Mouse (Mus musculus): ENCODE results near the gene Kbtbd13. TPM values are rescaled to one million over a fixed set of nuclear protein-coding genes. Genes with fewer than 3 reads are reported as not detected.

The Kbtbd13 gene
- 0.52 and 0.70 TPM in 2 replicates for polyA plus RNA-seq (2014; fragmentation: Nextera tagmentation; extraction: Ambion mirVana)

GRCm38 (mm10) chr9:65391613-65391964 lies at the start of gene Kbtbd13:
Gene Kbtbd13 (minus strand): TSS chr9:65391652.
- 0 out of 2 replicates have a peak, but pooled peaks cover 3% of the 10 kb centered on the region for H3K4me1 ChIP-seq (replicated peaks; ENCODE audit: control insufficient read depth, insufficient read depth, low read length)
- WGBS: 44% methylated on average over 8 of the region's 8 CpGs
- H3K4me3 ChIP-seq (replicated peaks; ENCODE audit: low read length): peak within 1 kb of the TSS; percentile 38
- no peaks in the 10 kb centered on the region for H3K9me3 ChIP-seq (ENCODE audit: control insufficient read depth, low read length)
- peak within 1 kb of the TSS; percentile 57 for H3K4me2 ChIP-seq (replicated peaks)
- peaks cover 32% of the 10 kb centered on the region for H3K27me3 ChIP-seq (ENCODE audit: control insufficient read depth, insufficient read depth, low read length)
- H3K9ac ChIP-seq: peak within 1 kb of the TSS; percentile 47
- H3K27ac ChIP-seq: no peak within 1 kb of the TSS
- ATAC-seq (ENCODE audit: low FRiP score) (no peak), DNase-seq (ENCODE audit: low spot score) (no peak)
- no peaks in the 10 kb centered on the region for H3K36me3 ChIP-seq (replicated peaks; ENCODE audit: control insufficient read depth, insufficient read depth)

DNA sequence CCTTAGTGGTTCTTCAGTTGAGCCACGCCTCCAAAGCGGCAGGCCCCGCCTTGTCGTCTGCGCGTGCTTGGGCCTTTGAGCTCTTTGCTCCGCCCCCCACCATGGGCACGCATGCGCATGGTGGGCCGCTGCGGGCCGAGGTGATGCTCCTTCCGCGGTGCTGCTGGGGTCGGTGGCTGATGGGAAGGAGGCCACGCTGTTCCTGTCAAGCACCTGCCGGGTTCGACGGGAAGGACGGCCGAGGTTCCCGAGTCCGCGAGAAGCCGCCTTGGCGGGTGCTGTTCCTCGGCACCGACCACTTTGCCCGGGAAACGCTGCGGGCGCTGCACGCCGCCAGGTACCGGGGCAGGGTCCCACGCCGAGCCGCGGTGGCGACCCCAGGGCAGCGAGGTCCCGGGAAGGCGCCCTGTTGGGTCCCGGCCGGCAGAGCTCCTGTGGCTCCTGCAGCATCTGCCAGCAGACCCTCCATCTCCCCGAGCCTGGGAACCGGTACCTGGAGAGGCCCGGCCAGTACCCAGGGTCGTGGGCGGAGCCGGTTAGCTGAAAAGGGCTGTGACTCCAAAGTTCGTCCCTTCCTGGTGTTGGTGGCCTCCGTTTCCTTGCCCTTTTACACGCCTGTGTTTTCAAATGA lies 44.3 kb upstream of the Kbtbd13 start, which contains the start of gene Mtfmt:
Mtfmt (plus strand) TSS at position 112 of the 631 bp plus-strand sequence.
- under 1% methylated on average over 54 of the region's 54 CpGs for WGBS

GRCm38 (mm10) chr9:65435211-65435610 lies 43.8 kb upstream of the Kbtbd13 start:
- Histone ChIP-seq H3K4me2 (replicated peaks) (0 out of 2 replicates have a peak overlapping the region, but pooled peaks have one; percentile 52), H3K4me1 (replicated peaks; ENCODE audit: control insufficient read depth, insufficient read depth, low read length) (peaks cover 6% of the 10 kb centered on the region), H3K9me3 (ENCODE audit: control insufficient read depth, low read length) (no peaks in the 10 kb centered on the region), H3K9ac (no peak overlapping the region), H3K27me3 (ENCODE audit: control insufficient read depth, insufficient read depth, low read length) (no peaks in the 10 kb centered on the region), H3K27ac (no peak overlapping the region), H3K4me3 (replicated peaks; ENCODE audit: low read length) (peak overlapping the region; percentile 91; the same call in 1 of the 2 replicates), H3K36me3 (replicated peaks; ENCODE audit: control insufficient read depth, insufficient read depth) (peaks cover 11% of the 10 kb centered on the region)
- whole genome bisulfite sequencing: 76% methylated on average over 4 of the region's 4 CpGs
- DNase-seq (ENCODE audit: low spot score) (no peak), ATAC-seq (ENCODE audit: low FRiP score) (0 out of 2 replicates have a peak, but pooled peaks have one; percentile 12)

More for the DNA sequence above, 44.3 kb upstream of the Kbtbd13 start, which contains the start of gene Mtfmt:
- Histone ChIP-seq H3K27ac (peak within 1 kb of the TSS; percentile 43; the same call in 1 of the 2 replicates), H3K4me2 (replicated peaks) (peak within 1 kb of the TSS; percentile 52), H3K9me3 (ENCODE audit: control insufficient read depth, low read length) (no peaks in the 10 kb centered on the region), H3K9ac (peak within 1 kb of the TSS; percentile 89), H3K4me3 (replicated peaks; ENCODE audit: low read length) (peak within 1 kb of the TSS; percentile 91), H3K4me1 (replicated peaks; ENCODE audit: control insufficient read depth, insufficient read depth, low read length) (peaks cover 6% of the 10 kb centered on the region), H3K36me3 (replicated peaks; ENCODE audit: control insufficient read depth, insufficient read depth) (peaks cover 17% of the 10 kb centered on the region), H3K27me3 (ENCODE audit: control insufficient read depth, insufficient read depth, low read length) (no peaks in the 10 kb centered on the region)
- peak; percentile 95 for DNase-seq (ENCODE audit: low spot score)
- peak; percentile 91 for ATAC-seq (ENCODE audit: low FRiP score)

GRCm38 (mm10) chr9:65434140-65434539 lies 42.7 kb upstream of the Kbtbd13 start:
- ATAC-seq (ENCODE audit: low FRiP score) (no peak), DNase-seq (ENCODE audit: low spot score) (no peak)
- 62% methylated on average over 5 of the region's 5 CpGs for WGBS
- H3K27ac ChIP-seq: no peak overlapping the region
- H3K9ac ChIP-seq: no peak overlapping the region
- peaks cover 6% of the 10 kb centered on the region for H3K4me1 ChIP-seq (replicated peaks; ENCODE audit: control insufficient read depth, insufficient read depth, low read length)
- no peak overlapping the region for H3K4me2 ChIP-seq (replicated peaks)
- H3K36me3 ChIP-seq (replicated peaks; ENCODE audit: control insufficient read depth, insufficient read depth): peaks cover 3% of the 10 kb centered on the region
- no peaks in the 10 kb centered on the region for H3K9me3 ChIP-seq (ENCODE audit: control insufficient read depth, low read length)
- no peaks in the 10 kb centered on the region for H3K27me3 ChIP-seq (ENCODE audit: control insufficient read depth, insufficient read depth, low read length)
- H3K4me3 ChIP-seq (replicated peaks; ENCODE audit: low read length): no peak overlapping the region

DNA sequence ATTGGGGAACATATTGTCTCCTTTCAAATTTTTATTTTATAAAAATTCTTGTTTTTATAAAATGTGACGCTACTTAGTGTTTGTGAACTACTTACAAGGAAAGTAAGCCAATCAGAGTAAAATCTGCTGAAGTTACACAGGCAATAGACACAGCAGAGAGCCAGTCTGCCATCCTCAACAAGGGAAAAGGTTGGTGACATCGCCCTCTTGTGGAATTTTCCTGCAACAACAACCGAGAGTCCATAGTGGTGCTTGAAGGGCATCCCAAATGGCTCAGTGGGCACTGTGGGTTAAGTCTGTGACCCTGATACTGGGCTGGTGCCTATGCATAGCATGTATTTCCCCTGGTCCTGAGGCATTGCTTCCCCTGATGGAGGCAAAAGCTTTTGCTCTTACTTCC lies 40.8 kb upstream of the Kbtbd13 start:
- H3K4me1 ChIP-seq (replicated peaks; ENCODE audit: control insufficient read depth, insufficient read depth, low read length): peaks cover 6% of the 10 kb centered on the region
- no peak overlapping the region for H3K4me3 ChIP-seq (replicated peaks; ENCODE audit: low read length)
- DNase-seq (ENCODE audit: low spot score): peak; percentile 92
- no peak for ATAC-seq (ENCODE audit: low FRiP score)
- H3K36me3 ChIP-seq (replicated peaks; ENCODE audit: control insufficient read depth, insufficient read depth): no peaks in the 10 kb centered on the region
- WGBS: 2% methylated on average over 3 of the region's 3 CpGs
- no peak overlapping the region for H3K9ac ChIP-seq
- H3K9me3 ChIP-seq (ENCODE audit: control insufficient read depth, low read length): no peaks in the 10 kb centered on the region
- H3K27me3 ChIP-seq (ENCODE audit: control insufficient read depth, insufficient read depth, low read length): no peaks in the 10 kb centered on the region
- no peak overlapping the region for H3K4me2 ChIP-seq (replicated peaks)
- H3K27ac ChIP-seq: no peak overlapping the region

DNA sequence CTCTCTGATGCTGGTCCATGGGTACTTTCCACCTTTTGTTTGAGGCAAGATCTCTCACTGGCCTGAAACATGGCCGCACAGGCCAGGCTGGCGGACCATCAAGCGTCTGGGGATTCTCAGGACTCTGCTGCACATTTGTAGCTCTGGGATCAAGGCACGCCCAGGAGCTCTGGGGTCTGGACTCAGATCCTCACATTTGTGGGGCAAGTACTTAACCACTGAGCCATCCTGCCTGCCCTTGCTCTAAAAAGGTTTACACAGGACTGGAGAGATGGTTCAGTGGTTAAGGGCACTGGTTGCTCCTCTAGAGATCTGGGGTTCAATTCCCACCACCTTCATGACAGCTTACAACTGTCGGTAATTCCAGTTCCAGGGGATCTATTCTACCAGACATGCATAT lies 39.5 kb upstream of the Kbtbd13 start:
- Histone ChIP-seq H3K9ac (no peak overlapping the region), H3K27ac (no peak overlapping the region), H3K9me3 (ENCODE audit: control insufficient read depth, low read length) (no peaks in the 10 kb centered on the region), H3K4me3 (replicated peaks; ENCODE audit: low read length) (no peak overlapping the region), H3K4me1 (replicated peaks; ENCODE audit: control insufficient read depth, insufficient read depth, low read length) (no peaks in the 10 kb centered on the region), H3K27me3 (ENCODE audit: control insufficient read depth, insufficient read depth, low read length) (no peaks in the 10 kb centered on the region), H3K4me2 (replicated peaks) (no peak overlapping the region), H3K36me3 (replicated peaks; ENCODE audit: control insufficient read depth, insufficient read depth) (no peaks in the 10 kb centered on the region)
- ATAC-seq (ENCODE audit: low FRiP score): no peak
- 90% methylated on average over 5 of the region's 5 CpGs for WGBS
- no peak for DNase-seq (ENCODE audit: low spot score)

DNA sequence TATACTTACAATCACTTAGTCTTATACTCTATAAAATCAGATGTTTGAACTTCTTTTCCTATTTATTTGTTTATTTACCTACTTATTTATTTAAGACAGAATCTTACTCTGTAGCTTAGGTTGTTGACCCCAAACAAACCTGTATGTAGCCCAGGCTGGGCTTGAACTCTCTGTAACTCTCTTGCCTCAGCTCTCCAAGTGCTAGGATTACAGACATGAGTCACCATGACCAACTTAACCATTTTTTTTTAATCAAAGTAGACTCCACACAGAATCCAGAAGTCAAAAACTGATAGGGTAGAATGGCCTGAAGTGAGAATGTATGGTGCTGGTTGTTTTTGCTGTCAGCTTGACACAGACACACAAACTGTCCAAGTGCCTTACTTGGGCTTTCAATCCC lies 38.9 kb upstream of the Kbtbd13 start:
- H3K27me3 ChIP-seq (ENCODE audit: control insufficient read depth, insufficient read depth, low read length): no peaks in the 10 kb centered on the region
- H3K4me2 ChIP-seq (replicated peaks): no peak overlapping the region
- DNase-seq (ENCODE audit: low spot score) (no peak), ATAC-seq (ENCODE audit: low FRiP score) (no peak)
- H3K36me3 ChIP-seq (replicated peaks; ENCODE audit: control insufficient read depth, insufficient read depth): no peaks in the 10 kb centered on the region
- H3K9me3 ChIP-seq (ENCODE audit: control insufficient read depth, low read length): no peaks in the 10 kb centered on the region
- no peak overlapping the region for H3K9ac ChIP-seq
- no peaks in the 10 kb centered on the region for H3K4me1 ChIP-seq (replicated peaks; ENCODE audit: control insufficient read depth, insufficient read depth, low read length)
- H3K4me3 ChIP-seq (replicated peaks; ENCODE audit: low read length): no peak overlapping the region
- H3K27ac ChIP-seq: no peak overlapping the region

DNA sequence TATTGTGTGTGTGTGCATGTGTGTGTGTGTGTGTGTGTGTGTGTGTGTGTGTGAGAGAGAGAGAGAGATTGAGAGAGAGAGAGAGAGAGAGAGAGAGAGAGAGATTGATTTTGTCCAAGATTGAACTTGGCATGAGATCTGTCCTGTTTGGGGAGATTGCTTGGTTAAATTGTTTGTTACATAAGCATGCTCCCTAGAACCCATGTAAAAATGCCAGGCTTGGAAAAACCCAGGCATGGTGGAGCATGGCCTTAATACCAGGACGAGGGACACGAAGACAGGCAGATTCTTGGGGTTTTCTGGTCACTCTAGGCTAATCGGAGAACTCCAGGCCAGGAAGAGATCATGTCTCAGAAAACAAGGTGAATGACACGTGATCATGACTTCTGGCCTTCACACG lies 36.6 kb upstream of the Kbtbd13 start:
- no peak overlapping the region for H3K4me3 ChIP-seq (replicated peaks; ENCODE audit: low read length)
- no peak overlapping the region for H3K9ac ChIP-seq

DNA sequence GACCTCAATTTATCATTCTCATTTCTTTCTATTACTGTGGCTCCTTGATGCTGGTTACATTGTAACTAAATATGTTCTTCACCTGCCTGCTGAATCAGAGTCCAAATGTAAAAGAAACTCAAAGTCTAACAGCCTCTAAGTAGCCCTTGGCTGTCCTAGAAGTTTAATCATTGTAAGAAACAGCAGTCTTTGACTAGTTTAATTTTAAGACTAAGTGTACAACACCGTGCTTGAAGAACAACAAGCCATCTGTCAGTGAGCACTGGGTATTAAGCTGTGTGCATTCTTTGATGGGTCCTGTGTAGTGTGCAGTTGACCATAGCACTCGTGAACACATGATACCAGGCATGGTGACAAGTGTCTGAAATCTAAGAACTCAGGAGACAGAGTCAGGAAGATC lies 36.1 kb upstream of the Kbtbd13 start:
- no peak overlapping the region for H3K27ac ChIP-seq
- no peaks in the 10 kb centered on the region for H3K4me1 ChIP-seq (replicated peaks; ENCODE audit: control insufficient read depth, insufficient read depth, low read length)
- no peak overlapping the region for H3K9ac ChIP-seq
- H3K4me3 ChIP-seq (replicated peaks; ENCODE audit: low read length): no peak overlapping the region
- H3K4me2 ChIP-seq (replicated peaks): no peak overlapping the region
- H3K9me3 ChIP-seq (ENCODE audit: control insufficient read depth, low read length): no peaks in the 10 kb centered on the region
- WGBS: 77% methylated on average over 2 of the region's 2 CpGs
- no peaks in the 10 kb centered on the region for H3K27me3 ChIP-seq (ENCODE audit: control insufficient read depth, insufficient read depth, low read length)
- H3K36me3 ChIP-seq (replicated peaks; ENCODE audit: control insufficient read depth, insufficient read depth): no peaks in the 10 kb centered on the region
- DNase-seq (ENCODE audit: low spot score) (no peak), ATAC-seq (ENCODE audit: low FRiP score) (no peak)

More for the DNA sequence above, 36.6 kb upstream of the Kbtbd13 start:
- ATAC-seq (ENCODE audit: low FRiP score) (no peak), DNase-seq (ENCODE audit: low spot score) (no peak)
- no peaks in the 10 kb centered on the region for H3K9me3 ChIP-seq (ENCODE audit: control insufficient read depth, low read length)
- no peaks in the 10 kb centered on the region for H3K4me1 ChIP-seq (replicated peaks; ENCODE audit: control insufficient read depth, insufficient read depth, low read length)
- no peak overlapping the region for H3K4me2 ChIP-seq (replicated peaks)
- no peak overlapping the region for H3K27ac ChIP-seq
- no peaks in the 10 kb centered on the region for H3K27me3 ChIP-seq (ENCODE audit: control insufficient read depth, insufficient read depth, low read length)
- H3K36me3 ChIP-seq (replicated peaks; ENCODE audit: control insufficient read depth, insufficient read depth): no peaks in the 10 kb centered on the region
- WGBS: 86% methylated on average over 5 of the region's 5 CpGs

Data from hindbrain, embryonic 14.5 days (tissue).